Mouse (Mus musculus) liver, embryonic 14.5 days (tissue): ENCODE data around the gene Ankfn1. TPM values are rescaled to one million over a fixed set of nuclear protein-coding genes. Genes with fewer than 3 reads are reported as not detected.

Source experiments
- ATAC-seq: fragments of 200-750 bp; cut with Nextera tagmentation; 2 replicates; pipeline ENCODE4 v1.8.0; 2017; ENCODE audit warnings: moderate number of reproducible peaks, mild to moderate bottlenecking, moderate library complexity; ENCODE audit not compliant: insufficient read depth
- DNase-seq, 3 experiments: peaks; one replicate each; pipeline ENCODE4 v3.0.0-alpha.2; 2012 to 2013; ENCODE audit warnings: low read depth in 3 of 3, low spot score in 3 of 3
- H3K27ac ChIP-seq: fragments of 300-500 bp; sonication (generic); 2 replicates; pipeline ENCODE4 v1.5.1; 2014; ENCODE audit warnings: moderate library complexity, mild to moderate bottlenecking, control low read depth, inconsistent platforms
- H3K27me3 ChIP-seq: fragments of 300-500 bp; sonication (generic); 2 replicates; pipeline ENCODE4 v1.6.1; 2014; ENCODE audit warnings: mild to moderate bottlenecking, low read length, moderate library complexity; ENCODE audit not compliant: control insufficient read depth, insufficient read depth
- H3K36me3 ChIP-seq: fragments of 300-500 bp; sonication (generic); replicated peaks from 2 replicates; pipeline ENCODE4 v1.6.1; 2014; ENCODE audit warnings: low read depth; ENCODE audit not compliant: control insufficient read depth, insufficient read depth
- H3K4me1 ChIP-seq, 2 experiments: fragments of 200-500 bp in 1 of 2; fragments of 300-500 bp in 1 of 2; sonication (generic) in 1 of 2; replicated peaks; 2 replicates each; pipeline ENCODE4 v1.6.1; 2012 to 2014; ENCODE audit warnings: antibody characterized with exemption in 1 of 2, inconsistent platforms in 1 of 2, low read length in 1 of 2; ENCODE audit not compliant: control insufficient read depth in 2 of 2, insufficient read depth in 2 of 2
- H3K4me2 ChIP-seq: fragments of 300-500 bp; sonication (generic); 2 replicates; pipeline ENCODE4 v1.6.1; 2014; ENCODE audit warnings: low read depth, mild to moderate bottlenecking, control low read depth, moderate library complexity
- H3K4me3 ChIP-seq, 2 experiments: fragments of 200-500 bp in 1 of 2; fragments of 300-500 bp in 1 of 2; sonication (generic) in 1 of 2; 2 replicates each; pipeline ENCODE4 v1.5.1; 2012 to 2014; ENCODE audit warnings: low read depth in 2 of 2, low read length in 2 of 2, mild to moderate bottlenecking in 2 of 2, control low read depth in 1 of 2, inconsistent platforms in 1 of 2, moderate library complexity in 1 of 2; ENCODE audit not compliant: insufficient read depth in 1 of 2
- H3K9ac ChIP-seq: fragments of 300-500 bp; sonication (generic); replicated peaks from 2 replicates; pipeline ENCODE4 v1.6.1; 2014; ENCODE audit warnings: mild to moderate bottlenecking, control low read depth, moderate library complexity
- H3K9me3 ChIP-seq: fragments of 300-500 bp; sonication (generic); 2 replicates; pipeline ENCODE4 v1.6.1; 2016; ENCODE audit warnings: low read length, mixed read lengths; ENCODE audit not compliant: control insufficient read depth
- CTCF ChIP-seq: IDR thresholded peaks from 2 replicates; pipeline ENCODE4 v1.5.1; 2016; ENCODE audit warnings: antibody characterized with exemption, low read depth, control low read depth
- EP300 ChIP-seq: IDR thresholded peaks from 2 replicates; pipeline ENCODE4 v1.6.1; 2016; ENCODE audit warnings: antibody characterized with exemption, low read depth
- WGBS: fragments of 180-500 bp; shearing (Covaris S2); extraction: QIAGEN DNeasy Blood & Tissue Kit; methylation state at CpG from one replicate; pipeline ENCODE4 v1.1.7; 2014; ENCODE audit not compliant: insufficient replicate concordance; 5-methylcytosine and 5-hydroxymethylcytosine counted together
- polyA plus RNA-seq, 2 experiments: library from polyadenylated mRNA; depleted of rRNA in 1 of 2; stranded (reverse) in 1 of 2; unstranded in 1 of 2; fragments of >200 nt; fragmentation: Nextera tagmentation in 1 of 2; extraction: Ambion mirVana in 1 of 2; gene quantifications; 2 replicates each; pipeline versions ENCODE4 v1.2.1 to v1.2.3; 2012 to 2014

The Ankfn1 gene
- polyA plus RNA-seq, 2 experiments = not detected

DNA sequence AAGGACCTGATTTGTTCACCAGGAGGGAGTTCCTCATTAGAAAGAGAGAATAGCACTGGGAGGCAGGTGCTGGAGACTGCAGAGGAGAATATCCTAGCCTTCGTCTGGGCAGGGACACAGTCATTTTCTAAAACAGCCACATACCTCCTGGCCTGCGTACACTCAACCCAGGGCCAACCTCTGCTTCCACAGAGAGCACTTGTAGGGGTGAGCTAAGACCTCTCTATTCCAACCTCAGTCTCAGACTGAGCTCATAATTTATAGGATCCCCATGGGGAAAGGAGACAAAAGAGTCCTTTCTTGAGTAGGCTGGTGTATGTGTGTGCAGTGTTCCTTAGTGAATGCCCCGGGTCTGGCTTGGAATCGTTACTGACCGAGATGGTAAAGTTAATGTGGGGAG lies 418.9 kb downstream of the Ankfn1 start:
- Histone ChIP-seq H3K27me3 (no peaks in the 10 kb centered on the region), H3K27ac (no peak overlapping the region), H3K4me2 (no peak overlapping the region), H3K4me3 (no peak overlapping the region), H3K9me3 (no peaks in the 10 kb centered on the region), H3K9ac (no peak overlapping the region), H3K36me3 (no peaks in the 10 kb centered on the region), H3K4me1 (no peaks in the 10 kb centered on the region)
- no peak for ATAC-seq
- 66% methylated on average over 5 of the region's 5 CpGs for WGBS
- TF ChIP-seq EP300 (no peak), CTCF (no peak)
- no peak for DNase-seq

DNA sequence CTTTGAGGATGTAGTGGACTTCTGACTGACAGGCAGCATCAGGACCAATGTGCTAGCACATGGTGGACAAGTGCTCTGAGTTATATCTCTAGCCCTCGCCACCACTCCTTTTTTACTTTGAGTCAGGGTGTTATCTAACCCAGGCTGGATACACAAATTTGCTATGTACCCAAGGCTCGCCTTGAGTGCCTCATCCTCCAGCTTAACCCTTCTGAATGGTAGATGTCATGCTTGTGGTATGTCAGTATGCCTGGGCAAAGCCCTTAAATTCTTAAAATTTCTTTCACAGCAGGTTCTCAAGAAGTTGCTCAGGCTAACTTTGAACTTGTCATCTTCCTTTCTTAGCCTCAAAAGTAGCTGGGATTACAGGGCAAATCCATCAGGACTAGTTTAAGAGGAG lies 421.0 kb downstream of the Ankfn1 start:
- no peak for DNase-seq
- H3K4me3 ChIP-seq = no peak overlapping the region
- no peaks in the 10 kb centered on the region for H3K4me1 ChIP-seq
- no peaks in the 10 kb centered on the region for H3K9me3 ChIP-seq
- TF ChIP-seq CTCF (no peak), EP300 (no peak)
- WGBS = 34% methylated on average over 2 of the region's 2 CpGs
- H3K27me3 ChIP-seq = no peaks in the 10 kb centered on the region
- no peak overlapping the region for H3K27ac ChIP-seq
- no peak overlapping the region for H3K9ac ChIP-seq
- H3K4me2 ChIP-seq = no peak overlapping the region
- H3K36me3 ChIP-seq = no peaks in the 10 kb centered on the region
- ATAC-seq = no peak

- no peak overlapping the region for H3K27ac ChIP-seq
- DNase-seq = no peak
- no peaks in the 10 kb centered on the region for H3K27me3 ChIP-seq
- no peak overlapping the region for H3K9ac ChIP-seq
- no peaks in the 10 kb centered on the region for H3K9me3 ChIP-seq
- H3K36me3 ChIP-seq = no peaks in the 10 kb centered on the region
- TF ChIP-seq CTCF = no peak
- no peak for TF ChIP-seq EP300
- no peak overlapping the region for H3K4me3 ChIP-seq
- no peak for ATAC-seq
- H3K4me2 ChIP-seq = no peak overlapping the region
- 45% methylated on average over 5 of the region's 5 CpGs for WGBS
- H3K4me1 ChIP-seq = no peaks in the 10 kb centered on the region
These were observed 421.4 kb downstream of the Ankfn1 start for GRCm38 (mm10) chr11:89356018-89356417.

DNA sequence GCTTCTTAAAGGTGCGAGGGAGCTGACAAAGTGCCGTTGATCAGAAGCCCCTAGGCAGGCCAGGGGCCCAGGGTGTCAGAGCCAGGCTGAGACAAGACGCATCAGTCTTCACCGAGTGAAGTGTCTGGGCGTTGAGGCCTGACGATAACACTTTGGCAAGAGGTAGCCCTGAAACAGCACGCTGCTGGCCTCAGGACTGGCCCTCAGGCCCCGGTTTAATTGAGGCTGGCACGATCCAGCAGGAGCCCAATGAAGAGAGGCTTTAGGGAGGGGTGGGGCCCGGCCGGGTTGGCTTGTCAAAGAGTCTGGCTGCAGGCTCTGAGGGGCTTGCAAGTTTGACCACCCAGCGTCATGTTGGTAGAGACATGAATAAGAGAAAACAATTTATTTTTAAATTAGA lies 437.2 kb downstream of the Ankfn1 start:
- Histone ChIP-seq H3K4me1 (no peaks in the 10 kb centered on the region), H3K4me3 (no peak overlapping the region), H3K4me2 (no peak overlapping the region), H3K9ac (no peak overlapping the region), H3K36me3 (no peaks in the 10 kb centered on the region), H3K27me3 (no peaks in the 10 kb centered on the region), H3K27ac (no peak overlapping the region), H3K9me3 (no peaks in the 10 kb centered on the region)
- ATAC-seq (no peak), DNase-seq (no peak)
- 57% methylated on average over 12 of the region's 12 CpGs for WGBS
- TF ChIP-seq CTCF (no peak), EP300 (no peak)

Other genes with a start within 250 kb of the Ankfn1 start
- 3.6 and 5.1 TPM in 2 replicates for gene Pctp, start 225.2 kb upstream of the Ankfn1 start, polyA plus RNA-seq (2012; rRNA removed)
- 4.3 TPM in 2 replicates for gene Pctp, start 225.2 kb upstream of the Ankfn1 start, polyA plus RNA-seq (2014; fragmentation: Nextera tagmentation; extraction: Ambion mirVana)